Mouse (Mus musculus): Measurements from ENCODE around the gene Jph4. TPM values are rescaled to one million over a fixed set of nuclear protein-coding genes. Genes with fewer than 3 reads are reported as not detected.

Jph4 gene
- polyA plus RNA-seq, 1 experiment, result 155 TPM

DNA sequence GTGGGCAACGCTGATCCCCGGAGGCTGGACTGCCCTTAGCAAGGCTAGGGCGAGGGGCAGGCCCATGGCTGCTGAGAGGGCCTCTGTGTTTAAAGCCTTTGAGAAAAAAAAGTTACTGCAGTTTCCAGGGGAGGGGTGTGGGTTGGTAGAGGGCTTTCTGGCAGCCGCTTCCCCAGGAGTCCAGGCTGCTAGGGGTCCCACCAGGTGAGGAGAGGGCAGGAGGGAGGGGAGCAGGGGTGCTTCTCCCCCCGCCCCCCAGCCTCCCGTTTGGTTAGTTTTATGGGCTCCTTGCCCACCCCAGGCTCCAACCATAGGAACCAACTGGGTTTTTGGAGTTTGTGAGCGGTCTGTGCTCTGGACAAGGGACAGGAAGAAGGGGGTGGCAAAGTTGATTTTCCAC, 54.9 kb downstream of the Jph4 start:
- DNase-seq (ENCODE audit: low read depth), result no peak

DNA sequence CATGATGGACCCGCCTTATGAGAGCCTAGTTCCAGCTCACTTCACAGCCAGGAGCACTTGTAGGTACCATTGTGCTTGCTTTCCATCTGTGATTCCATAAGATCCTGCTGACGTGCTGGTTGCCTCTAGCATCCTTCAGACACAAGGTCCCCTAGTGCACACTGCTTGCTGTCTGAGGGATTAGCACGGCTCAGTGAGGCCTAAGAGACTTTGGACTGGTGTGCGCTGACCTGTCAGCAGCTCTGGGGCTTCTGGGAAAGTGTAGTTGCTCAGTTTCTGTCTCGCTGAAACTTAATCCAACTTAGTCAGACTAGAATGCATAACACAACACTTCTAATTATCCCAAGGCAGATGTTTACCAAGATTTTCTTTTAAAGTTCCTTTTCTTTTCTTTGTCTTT, 56.8 kb downstream of the Jph4 start:
- DNase-seq (ENCODE audit: low read depth), result peak; percentile 54
- TF ChIP-seq CTCF (IDR thresholded peaks at IDR 0.05; ENCODE audit: borderline replicate concordance, extremely low read depth, insufficient read depth, insufficient read length) (no peak), POLR2A (IDR thresholded peaks at IDR 0.05; ENCODE audit: borderline replicate concordance, extremely low read depth, insufficient read depth, insufficient read length, poor library complexity, severe bottlenecking) (no peak)

More for the DNA sequence above, 54.9 kb downstream of the Jph4 start:
- TF ChIP-seq POLR2A (IDR thresholded peaks at IDR 0.05; ENCODE audit: borderline replicate concordance, extremely low read depth, insufficient read depth, insufficient read length, poor library complexity, severe bottlenecking), result no peak
- no peak for TF ChIP-seq CTCF (IDR thresholded peaks at IDR 0.05; ENCODE audit: borderline replicate concordance, extremely low read depth, insufficient read depth, insufficient read length)

DNA sequence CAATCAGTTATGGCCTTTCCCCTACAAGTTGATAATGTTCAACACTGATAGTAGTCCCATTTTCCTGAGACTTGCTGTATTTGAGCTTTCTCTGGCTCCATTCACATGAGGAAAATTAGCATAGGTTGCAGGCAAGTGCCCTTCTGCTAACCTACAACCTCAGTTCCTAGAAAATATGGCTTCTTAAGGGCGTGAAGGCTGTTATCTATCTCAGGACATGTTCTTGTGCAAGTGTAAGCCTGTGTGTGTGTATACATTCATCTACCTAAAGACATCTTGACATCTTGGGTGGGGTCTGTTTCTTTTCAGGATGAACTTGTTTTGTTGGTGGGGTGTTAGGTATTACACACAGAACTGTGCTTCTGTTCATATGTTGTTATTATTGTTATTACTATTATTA, 57.7 kb downstream of the Jph4 start:
- DNase-seq (ENCODE audit: low read depth), result no peak
- TF ChIP-seq CTCF (IDR thresholded peaks at IDR 0.05; ENCODE audit: borderline replicate concordance, extremely low read depth, insufficient read depth, insufficient read length) (no peak), POLR2A (IDR thresholded peaks at IDR 0.05; ENCODE audit: borderline replicate concordance, extremely low read depth, insufficient read depth, insufficient read length, poor library complexity, severe bottlenecking) (no peak)

Other genes with a start within 250 kb of the Jph4 start
- gene Homez, start 246.0 kb downstream of the Jph4 start, polyA plus RNA-seq (2012; rRNA removed), result 7.4 and 11.4 TPM in 2 replicates
- gene Ppp1r3e, start 239.4 kb downstream of the Jph4 start, polyA plus RNA-seq (2012; rRNA removed), result 13.7 and 21.9 TPM in 2 replicates
- 39.5 and 47.2 TPM in 2 replicates for gene Bcl2l2, start 233.6 kb downstream of the Jph4 start, polyA plus RNA-seq (2012; rRNA removed)
- gene Gm20521, start 233.5 kb downstream of the Jph4 start, polyA plus RNA-seq (2012; rRNA removed), result 0.12 and 1.3 TPM in 2 replicates
- 517 and 822 TPM in 2 replicates for gene Pabpn1, start 224.4 kb downstream of the Jph4 start, polyA plus RNA-seq (2012; rRNA removed)
- 466 and 718 TPM in 2 replicates for gene Slc22a17, start 203.8 kb downstream of the Jph4 start, polyA plus RNA-seq (2012; rRNA removed)
- 30.9 and 35.3 TPM in 2 replicates for gene Efs, start 190.8 kb downstream of the Jph4 start, polyA plus RNA-seq (2012; rRNA removed)
- 0.27 and 0.57 TPM in 2 replicates for gene Il25, start 184.2 kb downstream of the Jph4 start, polyA plus RNA-seq (2012; rRNA removed)
- 3.8 and 6.1 TPM in 2 replicates for gene Cmtm5, start 180.7 kb downstream of the Jph4 start, polyA plus RNA-seq (2012; rRNA removed)
- gene Myh6, start 150.0 kb downstream of the Jph4 start, polyA plus RNA-seq (2012; rRNA removed), result 0.05 and 0.18 TPM in 2 replicates
- not detected in 2 replicates for gene Gm17428, start 140.0 kb downstream of the Jph4 start, polyA plus RNA-seq (2012; rRNA removed)
- gene Myh7, start 122.3 kb downstream of the Jph4 start, polyA plus RNA-seq (2012; rRNA removed), result 5.0 and 7.1 TPM in 2 replicates
- gene Ngdn, start 101.5 kb downstream of the Jph4 start, polyA plus RNA-seq (2012; rRNA removed), result 44.4 and 44.8 TPM in 2 replicates
- 10.4 and 34.9 TPM in 2 replicates for gene Zfhx2, start 24.6 kb downstream of the Jph4 start, polyA plus RNA-seq (2012; rRNA removed)
- 13.5 and 18.3 TPM in 2 replicates for gene Thtpa, start 22.2 kb downstream of the Jph4 start, polyA plus RNA-seq (2012; rRNA removed)
- 13.6 and 20.6 TPM in 2 replicates for gene Ap1g2, start 10.3 kb downstream of the Jph4 start, polyA plus RNA-seq (2012; rRNA removed)
- gene Dhrs2, start 105.1 kb upstream of the Jph4 start, polyA plus RNA-seq (2012; rRNA removed), result 0.38 and 0.72 TPM in 2 replicates